Mouse (Mus musculus) right cerebral cortex, postnatal 36 days (tissue): ENCODE measurements around the gene Anks6.
"Not testable (repeated sequence)": the region's sequence is repeated elsewhere in the genome, so short reads cannot be mapped to it uniquely, and the experiment has no call there.

Experiments
- DNase-seq, 2 experiments: peaks; one replicate each; pipeline ENCODE4 v3.0.0; 2022; ENCODE audit warnings: low spot score in 2 of 2, mixed read lengths in 1 of 2

Gene Anks6

DNA sequence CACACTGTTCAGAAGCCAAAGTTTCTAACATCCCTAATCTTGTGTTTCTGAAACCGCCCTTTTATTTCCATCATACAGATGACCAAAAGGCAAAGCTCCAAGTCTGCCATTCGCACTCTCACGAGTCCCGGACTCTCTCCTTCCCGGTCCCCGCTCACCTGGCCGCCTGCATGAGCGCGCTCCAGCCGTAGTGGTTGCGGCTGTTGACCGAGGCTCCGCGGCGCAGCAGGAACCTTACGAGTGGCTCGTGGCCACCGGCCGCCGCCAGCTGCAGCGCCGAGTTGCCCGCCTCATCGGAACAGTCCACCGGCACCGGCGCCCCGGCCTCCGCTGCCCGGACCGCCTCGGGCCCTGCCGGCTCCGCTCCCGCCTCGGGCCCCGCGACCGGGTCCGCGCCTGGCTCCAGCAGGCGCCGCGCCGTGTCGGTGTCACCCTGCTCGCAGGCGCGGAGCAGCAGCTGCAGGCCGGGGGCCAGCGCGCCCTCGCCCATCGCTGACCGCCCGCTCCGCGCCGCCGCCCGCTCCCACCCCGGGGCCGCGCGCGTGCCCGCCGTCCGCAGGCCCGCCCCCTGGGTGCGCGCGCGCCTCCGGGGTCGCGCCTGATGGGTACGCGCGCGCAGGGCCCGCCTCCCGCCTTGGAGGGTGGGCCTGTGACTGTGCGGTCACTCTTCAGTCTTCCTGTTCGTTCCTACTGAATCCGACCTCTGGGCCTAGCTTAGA lies at the start of gene Anks6:
Gene Anks6 (minus strand): TSS at position 637 of the 719 bp plus-strand sequence.
- DNase-seq, result peak; percentile 68 to 74

DNA sequence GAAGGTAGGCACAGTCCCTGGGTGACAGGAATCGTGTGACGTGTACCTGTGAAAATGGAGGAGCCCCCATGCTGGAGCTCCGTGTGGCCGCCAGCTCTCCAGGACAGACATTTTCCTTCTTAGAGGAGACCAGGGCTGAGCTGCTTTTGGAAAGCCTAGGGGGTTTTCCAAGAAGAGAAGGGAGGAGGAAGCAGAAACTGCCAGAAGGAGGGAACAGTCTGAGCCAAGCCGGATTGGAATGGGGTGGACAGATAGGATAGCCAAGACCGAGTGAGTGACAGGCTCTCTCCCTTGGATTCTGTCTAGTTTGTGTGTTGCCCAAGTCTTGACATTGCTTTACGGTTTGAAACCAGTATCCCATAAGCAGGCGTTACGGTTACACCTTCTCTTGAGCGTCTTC lies 46.3 kb upstream of the Anks6 start:
- DNase-seq, result no peak

DNA sequence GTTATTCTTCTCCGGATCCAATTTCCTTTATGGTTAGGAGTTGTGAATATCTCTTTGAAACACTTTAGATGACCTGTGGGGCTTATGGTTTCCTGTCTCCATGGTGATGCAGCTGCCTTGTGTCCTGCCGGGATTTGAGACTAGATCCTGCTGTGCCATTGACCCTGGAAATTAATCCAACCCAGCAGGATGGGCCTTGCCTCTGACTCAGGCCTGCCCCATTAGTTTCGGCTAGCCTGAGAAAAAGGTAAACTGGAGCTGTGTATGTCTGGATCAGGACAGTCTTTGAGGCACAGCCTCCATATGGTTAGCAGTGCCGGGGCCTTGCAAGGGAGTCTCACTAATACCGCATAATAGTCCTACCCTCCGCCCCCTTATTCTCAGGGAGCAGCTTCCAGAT lies 36.4 kb upstream of the Anks6 start:
- no peak for DNase-seq

DNA sequence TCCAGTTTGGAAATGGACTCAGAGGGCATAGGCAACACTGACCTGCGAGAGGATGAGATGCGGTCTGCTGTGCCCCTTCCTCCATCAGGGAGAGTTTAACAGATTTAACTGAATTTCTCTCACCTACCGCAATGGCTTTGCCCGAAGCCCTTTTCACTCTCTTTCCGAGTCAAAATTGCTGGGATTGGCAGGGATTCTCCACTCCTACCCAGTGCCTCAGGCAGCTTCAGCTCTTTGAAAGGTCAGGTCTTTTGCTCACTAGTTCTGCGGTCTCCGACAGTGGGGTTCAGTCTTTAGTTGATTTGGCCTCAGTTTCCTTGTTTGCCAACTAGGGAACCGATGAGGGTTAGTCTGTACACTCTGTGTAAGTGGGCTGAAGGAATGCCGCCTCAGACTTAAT lies 35.9 kb upstream of the Anks6 start:
- no peak for DNase-seq

DNA sequence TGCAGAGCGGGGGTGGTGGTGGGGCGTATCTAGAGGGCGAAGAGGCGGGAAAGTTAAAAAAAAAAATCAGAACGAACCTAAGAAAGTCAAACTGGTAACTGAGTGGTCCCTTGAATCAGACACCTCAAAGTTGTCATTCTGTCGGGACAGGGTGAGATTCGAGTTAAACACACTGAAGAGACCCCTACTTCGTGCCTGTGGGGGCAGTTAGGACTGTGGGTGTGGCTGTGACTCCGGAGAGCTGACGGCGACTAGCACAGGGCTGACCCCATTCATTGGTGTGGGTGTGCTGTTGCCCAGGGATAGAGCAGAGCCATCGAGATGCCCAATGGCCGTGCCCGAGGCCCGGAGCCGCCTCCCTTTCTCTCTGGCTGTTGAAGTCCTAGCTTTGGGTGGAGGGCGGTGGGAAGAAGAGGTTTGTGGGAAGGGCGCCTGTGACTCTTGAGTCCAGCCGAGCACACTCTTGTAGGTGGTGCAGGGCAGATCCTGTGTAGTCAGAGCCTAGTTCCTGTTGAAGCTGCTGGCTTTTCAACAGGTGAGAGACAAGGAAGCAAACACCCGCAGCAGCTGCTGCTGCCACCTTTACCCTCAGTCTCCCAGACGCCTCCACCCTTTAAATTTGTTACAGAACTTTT lies 35.3 kb upstream of the Anks6 start:
- no peak for DNase-seq

DNA sequence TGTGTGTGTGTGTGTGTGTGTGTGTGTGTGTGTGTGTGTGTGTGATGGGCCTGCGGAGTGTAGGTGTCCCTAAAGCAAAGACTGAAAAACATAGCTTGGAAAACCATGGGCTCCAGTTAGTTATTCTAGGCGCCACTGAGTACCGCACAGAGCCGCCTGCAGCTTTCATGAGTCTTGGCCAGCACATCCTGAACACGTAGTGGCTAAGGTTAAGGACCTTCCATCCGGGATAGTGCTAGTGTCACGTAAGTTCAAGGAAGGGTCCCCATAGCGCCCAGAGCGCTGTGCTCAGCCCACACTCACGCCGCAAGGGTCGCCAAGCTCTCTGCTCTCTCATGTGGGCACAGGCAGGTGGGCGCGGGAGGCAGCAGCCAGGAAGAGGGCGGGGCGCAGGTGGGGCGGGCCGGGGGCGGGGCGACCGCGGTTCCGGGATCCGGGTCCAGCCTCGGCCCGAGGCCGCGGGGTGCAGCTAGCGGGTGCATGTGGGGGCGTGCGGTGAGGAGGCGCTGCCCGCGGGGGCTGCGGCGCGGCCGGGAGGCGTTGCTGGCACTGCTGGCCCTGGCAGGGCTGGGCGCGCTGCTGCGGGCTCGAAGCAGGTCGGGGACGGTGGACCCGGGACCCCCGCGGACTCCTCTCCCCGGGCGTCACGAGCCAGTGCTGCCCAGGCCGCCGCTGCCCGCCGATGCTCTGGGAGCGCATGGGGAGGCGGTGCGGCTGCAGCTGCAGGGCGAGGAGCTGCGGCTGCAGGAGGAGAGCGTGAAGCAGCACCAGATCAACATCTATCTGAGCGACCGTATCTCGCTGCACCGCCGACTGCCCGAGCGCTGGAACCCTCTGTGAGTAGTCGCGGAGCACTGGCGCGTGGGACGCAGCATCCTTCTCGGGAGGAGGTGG lies 34.5 kb upstream of the Anks6 start, which contains the start of gene Galnt12:
Gene Galnt12 (plus strand): TSS at position 417 of the 894 bp plus-strand sequence.
- DNase-seq, result peak in 1 of 2 experiments; percentile 16

DNA sequence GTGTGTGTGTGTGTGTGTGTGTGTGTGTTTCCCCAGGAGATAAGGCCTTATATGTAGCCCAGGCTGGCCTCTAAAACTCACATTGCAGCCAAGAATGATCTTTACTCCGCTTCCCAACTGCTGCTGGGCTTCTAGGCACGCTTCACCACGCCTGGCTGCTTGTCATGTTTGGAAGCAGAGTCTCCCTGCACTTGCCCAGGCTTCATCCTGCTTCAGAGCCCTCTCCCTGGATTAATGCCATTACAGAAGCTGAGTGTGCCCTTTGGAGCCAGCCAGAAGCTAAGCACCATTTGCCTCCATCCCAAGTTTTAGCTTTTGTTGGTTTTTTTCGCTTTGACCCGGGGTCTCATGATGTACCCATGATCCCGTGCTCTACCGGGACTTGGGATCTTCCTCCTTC lies 31.4 kb upstream of the Anks6 start:
- DNase-seq, result no peak

DNA sequence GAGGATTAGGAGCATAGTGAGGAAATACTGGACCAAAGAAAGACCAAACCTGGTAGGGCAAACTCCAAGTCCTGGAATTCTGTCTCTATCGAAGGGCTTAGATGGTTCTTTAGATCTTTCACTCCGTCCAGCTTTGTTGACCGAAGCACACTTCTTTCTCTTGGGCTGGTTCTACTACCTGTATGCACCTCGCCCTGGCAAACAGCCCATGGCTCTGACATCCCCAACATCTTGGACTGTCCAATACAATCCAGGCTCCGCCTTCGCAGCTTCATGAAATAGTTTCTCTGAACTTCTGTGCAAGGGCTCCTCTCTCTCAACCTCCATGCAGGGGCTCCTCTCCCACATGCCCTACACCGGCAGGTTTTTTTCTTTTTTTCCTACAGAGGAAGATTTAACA lies 26.6 kb upstream of the Anks6 start:
- no peak for DNase-seq

DNA sequence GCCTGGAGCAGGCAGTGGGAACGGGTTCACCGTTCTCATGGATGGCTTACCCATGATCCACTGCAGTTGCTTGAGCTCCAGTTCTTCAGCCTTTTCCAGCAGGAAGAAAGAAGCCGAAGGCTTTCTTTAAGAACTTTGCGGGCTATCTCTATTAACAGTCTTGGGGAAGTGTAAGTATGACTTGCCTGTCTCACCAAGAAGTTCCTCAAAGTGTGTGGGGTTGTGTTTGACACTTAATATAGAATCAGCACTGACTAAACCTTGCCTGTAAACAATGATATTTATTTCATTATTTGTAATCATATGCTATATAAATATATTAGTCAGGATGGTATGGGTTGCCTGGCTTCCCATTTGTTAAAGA lies 23.4 kb upstream of the Anks6 start:
- DNase-seq, result no peak

DNA sequence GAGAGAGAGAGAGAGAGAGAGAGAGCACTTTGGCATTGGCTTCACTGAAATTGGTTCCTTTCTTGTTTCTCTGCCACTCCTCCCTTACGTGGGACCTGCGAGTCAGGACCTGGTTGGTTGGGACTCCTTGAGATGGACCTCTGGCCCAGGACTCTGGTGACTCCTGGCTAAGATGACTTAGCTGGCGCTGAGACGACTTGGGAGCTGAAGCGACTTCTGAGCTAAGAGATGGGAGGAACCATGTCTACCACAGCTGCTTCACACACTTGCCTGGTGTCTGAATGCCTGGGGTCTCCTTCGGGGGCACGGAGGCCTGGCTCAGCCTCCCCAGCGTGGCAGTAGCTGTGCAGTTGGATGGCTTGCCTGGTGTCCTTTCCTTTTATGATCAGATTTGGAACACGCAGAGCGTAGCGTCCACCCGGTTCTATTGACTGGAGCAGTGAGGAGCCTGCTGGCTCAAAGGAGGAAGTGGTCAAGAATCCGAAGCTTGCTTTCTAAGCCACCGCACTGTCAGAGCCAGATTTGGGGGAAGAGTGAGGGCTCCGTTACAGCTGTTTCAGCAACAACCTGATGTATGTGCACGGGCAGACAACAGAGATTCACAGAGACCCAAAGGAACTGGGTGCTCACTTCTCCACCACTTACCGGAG lies 22.9 kb upstream of the Anks6 start:
- no peak for DNase-seq

DNA sequence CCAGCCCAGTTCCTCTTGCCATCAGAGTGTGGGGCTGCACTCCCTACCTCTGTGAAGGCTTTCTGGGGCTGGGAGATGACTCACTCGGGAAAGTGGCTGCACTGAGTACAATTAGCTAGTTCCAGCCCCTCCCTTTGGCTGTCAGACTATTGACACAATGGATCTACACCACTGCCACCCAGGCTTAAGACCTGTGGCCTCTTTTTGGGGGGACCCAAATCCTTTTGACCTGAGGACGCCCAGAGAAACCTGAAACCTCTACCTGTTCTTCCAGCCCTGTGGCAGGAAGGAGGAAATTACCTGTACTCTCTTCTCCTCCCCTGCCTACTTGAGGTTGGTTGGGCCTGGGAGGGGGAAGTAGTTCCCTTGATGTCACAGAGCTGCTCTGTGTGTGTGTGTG lies 17.8 kb upstream of the Anks6 start:
- no peak for DNase-seq

DNA sequence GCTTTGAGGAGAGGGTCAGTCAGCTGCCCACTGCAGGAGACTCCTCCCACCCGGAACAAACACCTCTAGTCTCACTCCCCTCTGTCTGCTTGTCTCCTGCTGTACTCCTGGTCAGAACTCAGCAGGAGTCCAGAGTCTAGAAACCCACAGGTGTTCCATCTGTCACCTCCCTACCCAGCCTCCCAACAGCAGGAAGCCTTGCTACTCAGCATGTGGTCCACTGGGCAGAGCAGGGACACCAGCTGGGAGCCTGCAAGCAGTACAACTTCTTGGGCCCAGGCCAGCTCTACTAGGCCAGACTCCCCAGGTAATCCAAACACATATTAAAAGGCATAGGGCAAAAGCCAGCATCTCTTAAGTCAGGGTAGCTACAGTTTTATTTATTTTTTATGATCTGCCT lies 3.7 kb upstream of the Anks6 start:
- DNase-seq, result no peak

DNA sequence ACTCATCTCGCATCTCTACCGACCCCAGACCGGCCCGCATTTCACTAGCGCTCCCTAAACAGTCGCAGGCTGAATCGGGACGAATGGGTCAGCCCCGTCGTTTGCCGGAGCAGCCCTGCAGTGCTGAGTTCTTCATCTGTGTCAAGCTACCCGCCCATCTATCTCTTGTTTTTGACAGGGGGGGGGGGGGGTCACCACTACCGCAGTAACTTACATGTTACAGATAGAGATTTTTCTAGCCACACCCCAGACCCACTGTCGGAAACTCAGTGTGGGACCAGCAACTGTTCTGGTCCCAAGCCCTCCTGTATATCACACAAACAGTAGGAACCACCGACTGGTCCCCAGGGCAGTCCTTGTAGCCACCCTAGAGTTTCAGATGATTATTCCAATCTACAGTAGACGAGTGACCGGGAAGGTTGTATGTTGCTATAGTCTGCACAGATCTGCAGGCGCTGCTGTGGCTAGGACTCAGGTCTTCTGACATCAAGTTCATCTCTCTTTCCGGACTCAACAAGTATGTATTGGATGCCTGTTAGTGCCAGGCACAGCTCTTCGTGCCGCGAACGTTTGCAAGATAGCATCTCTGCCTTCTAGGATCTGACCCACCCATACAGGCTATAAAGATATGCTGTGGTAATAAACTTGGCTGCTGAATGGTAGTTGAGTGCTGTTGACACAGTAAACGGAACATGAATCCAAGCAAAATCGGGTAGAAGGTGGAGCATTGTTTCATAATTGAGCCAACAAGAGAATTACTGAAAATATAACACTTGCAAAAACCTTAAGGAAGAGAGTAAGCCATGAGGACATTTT lies 491 bp upstream of the Anks6 start:
- DNase-seq, result no peak

DNA sequence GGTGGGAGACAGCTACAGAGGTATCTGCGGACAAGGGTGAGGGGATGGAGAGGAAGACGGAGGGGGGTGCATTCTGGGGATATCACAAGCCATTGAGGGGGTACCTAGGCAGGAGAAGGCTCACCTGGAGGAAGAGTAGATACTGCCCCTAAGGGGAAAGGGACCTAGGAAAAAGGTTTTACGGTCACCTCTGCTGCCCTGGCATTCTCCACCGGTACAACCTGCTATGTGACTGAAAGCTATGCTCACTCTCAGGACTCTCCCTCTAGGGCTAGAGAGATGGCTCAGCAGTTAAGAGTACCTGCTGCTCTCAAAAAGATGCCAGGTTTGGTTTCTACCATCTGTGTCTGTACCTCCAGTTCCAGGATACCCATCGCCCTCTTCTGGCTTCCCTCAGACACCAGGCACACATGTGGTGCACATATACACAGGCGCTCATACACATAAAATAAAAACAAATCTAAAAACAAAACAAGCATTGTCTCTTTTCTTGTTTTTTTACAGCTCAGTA lies 1.6 kb downstream of the Anks6 start:
- no peak for DNase-seq

DNA sequence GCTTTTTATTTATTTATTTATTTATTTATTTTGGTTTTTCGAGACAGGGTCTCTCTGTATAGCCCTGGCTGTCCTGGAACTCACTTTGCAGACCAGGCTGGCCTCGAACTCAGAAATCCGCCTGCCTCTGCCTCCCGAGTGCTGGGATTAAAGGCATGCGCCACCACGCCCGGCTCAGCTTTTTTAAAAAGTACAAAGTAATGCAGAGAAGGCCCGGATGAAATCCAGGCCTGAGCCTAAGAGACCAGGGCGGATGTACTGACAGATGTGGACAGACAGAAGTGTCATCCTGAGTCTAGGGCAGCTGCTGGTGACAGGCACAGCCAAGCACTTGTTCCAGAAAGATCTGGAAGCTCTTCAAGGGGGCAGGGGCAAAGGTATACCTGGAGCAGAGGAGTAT lies 2.1 kb downstream of the Anks6 start:
- DNase-seq, result not testable (repeated sequence)

DNA sequence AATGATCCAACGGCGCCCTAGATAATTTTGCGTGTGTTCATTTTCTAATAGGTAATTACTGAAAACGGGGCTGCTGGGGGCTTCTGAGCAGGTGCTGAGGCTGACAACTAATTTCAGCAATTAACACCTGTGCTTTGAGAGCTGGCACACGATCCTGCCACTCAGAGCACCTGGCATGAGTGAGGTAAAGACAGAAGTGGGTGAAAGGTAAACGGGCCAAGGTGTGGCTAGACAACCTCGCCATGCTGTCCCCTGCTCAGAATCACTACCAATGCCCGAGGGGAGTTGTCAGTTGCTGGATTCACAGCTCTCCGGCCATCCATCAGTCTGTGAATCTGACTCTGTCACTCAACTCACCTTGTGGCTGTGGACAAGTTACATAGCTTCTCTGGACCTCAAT lies 5.3 kb downstream of the Anks6 start:
- no peak for DNase-seq

DNA sequence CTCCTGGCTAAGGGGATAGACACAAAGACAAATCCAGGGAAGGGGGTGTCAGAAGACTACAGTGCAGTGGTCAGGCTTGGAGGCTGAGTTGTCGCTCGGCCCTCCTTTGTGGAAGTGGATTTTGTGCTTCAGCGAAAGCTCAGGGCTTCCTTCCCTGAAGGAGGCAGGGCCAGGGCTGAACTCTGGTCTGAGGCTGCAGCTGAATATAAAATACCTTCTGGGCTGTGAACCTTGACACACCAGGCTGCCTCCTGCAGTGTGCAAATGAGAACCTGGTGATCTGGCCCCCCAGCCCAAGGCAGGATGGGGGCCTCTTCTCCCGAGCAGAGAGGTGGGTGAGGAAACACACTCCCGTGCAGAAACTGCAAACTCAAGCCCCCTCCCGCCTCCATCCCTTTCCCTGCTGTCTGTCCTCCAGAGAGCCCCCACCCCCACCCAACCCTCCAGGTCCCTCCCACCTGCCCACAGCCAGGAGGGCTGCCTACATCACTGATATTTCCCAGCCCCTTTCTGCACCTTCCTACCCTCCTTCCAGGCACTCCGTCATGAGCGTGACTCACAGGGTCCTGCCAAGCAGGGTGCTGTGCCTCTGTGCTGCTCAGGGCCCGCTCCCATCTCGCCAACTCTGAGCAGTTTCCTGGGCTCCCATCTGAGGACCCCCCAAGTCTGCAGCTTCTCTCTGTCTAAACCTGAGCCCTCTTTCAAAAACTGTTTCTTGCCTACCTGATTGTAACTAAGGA lies 6.4 kb downstream of the Anks6 start:
- no peak for DNase-seq

DNA sequence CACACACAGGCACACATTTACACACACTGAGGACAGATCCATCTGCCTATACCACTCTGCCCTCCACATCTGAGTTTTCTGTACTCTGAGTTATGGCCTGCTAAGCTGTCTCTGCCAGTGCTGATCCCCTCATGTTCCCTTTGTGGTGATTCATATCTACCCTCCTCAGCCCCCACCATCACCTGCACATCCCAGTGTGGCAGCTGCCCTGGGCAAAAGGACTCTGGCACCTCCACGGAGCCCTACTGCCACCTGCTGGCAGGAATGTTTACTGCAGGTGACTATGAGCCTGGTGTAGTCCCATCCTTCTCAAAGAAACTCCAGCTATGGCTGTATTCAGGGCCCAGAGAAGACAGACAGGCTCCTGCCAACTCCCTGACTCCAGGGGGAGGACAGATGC lies 7.1 kb downstream of the Anks6 start:
- DNase-seq, result peak; percentile 73 to 78

DNA sequence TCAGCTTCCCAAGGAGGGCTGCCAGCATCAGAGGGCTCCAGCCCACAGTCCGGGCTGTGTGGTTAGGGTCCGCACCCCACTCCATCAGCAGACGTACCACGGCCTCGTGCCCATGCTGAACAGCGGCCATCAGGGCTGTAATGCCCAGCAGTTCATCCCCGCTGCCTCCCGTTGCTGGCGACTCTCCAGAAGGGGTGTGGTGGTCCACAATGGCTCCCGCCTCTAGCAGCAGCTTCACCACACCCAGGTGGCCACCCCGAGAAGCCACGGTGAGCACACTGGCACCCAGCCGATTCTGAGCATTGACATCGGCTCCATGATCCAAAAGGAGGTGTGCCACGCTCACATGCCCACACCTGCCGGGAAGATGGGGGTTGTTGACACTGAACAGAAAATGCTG lies 8.0 kb downstream of the Anks6 start:
- DNase-seq, result no peak

DNA sequence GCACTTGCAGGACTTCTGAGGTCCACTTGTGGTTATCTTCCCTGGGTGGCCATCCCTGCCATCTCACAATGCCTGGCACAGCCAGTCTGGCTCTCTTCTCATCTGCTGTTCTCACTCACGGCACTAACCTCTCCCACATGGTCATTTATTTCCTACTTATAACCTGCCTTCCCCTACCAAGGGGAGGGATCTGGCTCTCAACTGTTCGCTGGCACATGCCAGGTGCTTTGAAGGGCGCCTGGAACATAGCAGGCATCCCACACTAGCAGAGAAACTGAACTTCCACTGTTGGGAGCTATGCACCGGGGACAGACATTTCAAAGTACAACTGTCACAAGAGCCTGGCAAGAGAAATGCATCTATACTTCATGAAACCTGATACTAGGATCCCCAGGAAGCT lies 9.5 kb downstream of the Anks6 start:
- no peak for DNase-seq
